In the genomic region with DNA sequence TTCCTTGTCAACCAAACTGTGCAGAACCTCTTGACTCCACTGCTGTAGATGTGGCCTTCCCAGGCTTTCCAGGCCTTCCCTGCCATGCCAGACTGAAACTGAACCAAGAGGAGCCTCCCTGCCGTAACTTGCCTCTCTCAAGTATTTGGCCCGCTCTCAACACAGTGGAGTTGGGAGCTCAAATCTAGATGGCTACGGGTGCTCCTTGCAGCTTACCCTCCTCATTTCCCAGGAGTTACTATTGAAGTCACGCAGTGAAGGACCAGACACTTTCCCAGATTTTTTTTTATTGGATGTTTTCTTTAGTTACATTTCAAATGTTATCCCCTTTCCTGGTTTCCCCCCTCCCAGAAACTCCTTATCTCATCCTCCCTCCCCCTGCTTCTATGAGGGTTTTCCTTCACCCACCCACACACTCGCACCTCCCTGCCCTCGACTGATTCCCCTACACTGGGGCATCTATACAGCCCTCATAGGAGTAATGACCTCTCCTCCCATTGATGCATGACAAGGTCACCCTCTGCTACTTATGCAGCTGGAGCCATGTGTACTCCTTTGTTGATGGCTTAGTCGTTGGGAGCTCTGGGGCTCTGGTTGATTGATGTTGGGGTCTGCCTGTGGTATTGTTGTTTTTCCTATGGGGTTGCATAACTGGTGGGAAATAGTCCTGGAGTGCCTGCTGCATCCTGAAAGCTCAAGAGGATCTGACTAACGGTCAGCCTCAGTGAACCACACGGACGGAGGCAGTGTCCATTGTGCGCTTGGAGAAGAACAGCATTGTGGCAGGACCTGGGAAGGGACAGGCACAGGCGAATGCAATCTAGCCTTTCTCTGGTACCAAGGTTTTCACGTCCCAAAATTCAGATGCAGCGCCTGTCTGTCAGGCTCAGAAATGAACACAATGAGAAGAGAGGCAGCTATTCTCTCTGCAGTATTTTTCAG, we compare ENCODE assay signal across 18 mouse cellular contexts.
DNase-seq lines count a peak whose midpoint lies in the region; ATAC-seq and TF ChIP-seq lines count a peak whose summit lies in the region.
"Had no signal": no experiment of that assay in that cellular context is flagged by ENCODE, and none has a peak within 500 bp of the region (broad histone marks: within the 10 kb centered on the region; RNA-seq: fewer than 3 reads in every experiment).

No protein-coding gene starts in this region.

- 48% methylated on average over 14 of the region's 14 CpGs for WGBS in kidney, embryonic 15.5 days
- WGBS in kidney, adult 2 months: 56% methylated on average over 14 of the region's 14 CpGs
- WGBS in hindbrain, embryonic 13.5 days: 38% methylated on average over 14 of the region's 14 CpGs
- 41% methylated on average over 14 of the region's 14 CpGs for WGBS in midbrain, embryonic 15.5 days

- no peak for TF ChIP-seq CTCF in kidney, adult 2 months (conservative IDR thresholded peaks at IDR 0.05; ENCODE audit: insufficient read depth, insufficient read length, low read depth, low read length)

- ATAC-seq in kidney, embryonic 15.5 days (replicated peaks; ENCODE audit: low FRiP score): 0 out of 2 replicates have a peak, but pooled peaks have one; percentile 49
- no peak for ATAC-seq in hindbrain, embryonic 13.5 days (ENCODE audit: low FRiP score)
- no peak for ATAC-seq in midbrain, embryonic 15.5 days (replicated peaks)
- ATAC-seq: lung, postnatal 0 days; Patski had no signal

- H3K9me3 ChIP-seq in kidney, embryonic 15.5 days (replicated peaks): no peaks in the 10 kb centered on the region
- no peaks in the 10 kb centered on the region for H3K9me3 ChIP-seq in hindbrain, embryonic 13.5 days
- H3K9me3 ChIP-seq in midbrain, embryonic 15.5 days: no peaks in the 10 kb centered on the region
- H3K9me3 ChIP-seq: heart, embryonic 15.5 days; hindbrain, embryonic 15.5 days; liver, embryonic 15.5 days had no signal

- H3K9ac ChIP-seq in kidney, embryonic 15.5 days: no peak overlapping the region
- H3K9ac ChIP-seq in hindbrain, embryonic 13.5 days: no peak overlapping the region
- 0 out of 2 replicates have a peak overlapping the region, but pooled peaks have one; percentile 20 for H3K9ac ChIP-seq in midbrain, embryonic 15.5 days
- H3K9ac ChIP-seq: heart, embryonic 15.5 days; hindbrain, embryonic 15.5 days; liver, embryonic 15.5 days had no signal

- no peak for DNase-seq in kidney, adult 2 months
- peak; percentile 39 for DNase-seq in embryo, embryonic 11 days
- DNase-seq in urinary bladder, postnatal 36 days (ENCODE audit: low spot score in 2 of 2): no peak
- no peak for DNase-seq in thymus, postnatal 10 days (ENCODE audit: low spot score in 2 of 2)
- DNase-seq: adrenal gland, postnatal 25 days; cerebellum, adult 8-10 months; heart, adult 18-20 months; kidney, adult 8-10 months; layer of hippocampus, adult 9-11 months had no signal

- no peak overlapping the region for H3K4me3 ChIP-seq in kidney, embryonic 15.5 days (replicated peaks)
- no peak overlapping the region for H3K4me3 ChIP-seq in kidney, adult 2 months (ENCODE audit: insufficient read depth, low read depth, low read length)
- H3K4me3 ChIP-seq in hindbrain, embryonic 13.5 days: no peak overlapping the region
- no peak overlapping the region for H3K4me3 ChIP-seq in midbrain, embryonic 15.5 days
- H3K4me3 ChIP-seq: heart, embryonic 15.5 days; hindbrain, embryonic 15.5 days; liver, embryonic 15.5 days; myocyte had no signal

- no peak for TF ChIP-seq POLR2A in kidney, adult 2 months (IDR thresholded peaks at IDR 0.05; ENCODE audit: low read depth, low read length)

- no peak overlapping the region for H3K4me2 ChIP-seq in kidney, embryonic 15.5 days
- no peak overlapping the region for H3K4me2 ChIP-seq in hindbrain, embryonic 13.5 days
- H3K4me2 ChIP-seq in midbrain, embryonic 15.5 days: no peak overlapping the region
- H3K4me2 ChIP-seq: heart, embryonic 15.5 days; hindbrain, embryonic 15.5 days; liver, embryonic 15.5 days had no signal

- H3K36me3 ChIP-seq in kidney, embryonic 15.5 days: no peaks in the 10 kb centered on the region
- no peaks in the 10 kb centered on the region for H3K36me3 ChIP-seq in kidney, adult 2 months (ENCODE audit: control insufficient read depth, insufficient read depth, low read length)
- no peaks in the 10 kb centered on the region for H3K36me3 ChIP-seq in hindbrain, embryonic 13.5 days
- H3K36me3 ChIP-seq in midbrain, embryonic 15.5 days (replicated peaks): no peaks in the 10 kb centered on the region
- H3K36me3 ChIP-seq: heart, embryonic 15.5 days; hindbrain, embryonic 15.5 days; liver, embryonic 15.5 days had no signal

- H3K4me1 ChIP-seq in kidney, embryonic 15.5 days: 0 out of 2 replicates have a peak, but pooled peaks cover 6% of the 10 kb centered on the region
- H3K4me1 ChIP-seq in kidney, adult 2 months (ENCODE audit: control insufficient read depth, insufficient read depth, low read length): no peaks in the 10 kb centered on the region
- peaks cover 12% of the 10 kb centered on the region for H3K4me1 ChIP-seq in hindbrain, embryonic 13.5 days (replicated peaks)
- peaks cover 9% of the 10 kb centered on the region; the same call in 1 of the 2 replicates for H3K4me1 ChIP-seq in midbrain, embryonic 15.5 days
- H3K4me1 ChIP-seq: heart, embryonic 15.5 days; liver, embryonic 15.5 days had no signal

- no peaks in the 10 kb centered on the region for H3K27me3 ChIP-seq in kidney, embryonic 15.5 days
- no peaks in the 10 kb centered on the region for H3K27me3 ChIP-seq in kidney, adult 2 months (replicated peaks; ENCODE audit: control insufficient read depth, insufficient read depth, low read length)
- H3K27me3 ChIP-seq in hindbrain, embryonic 13.5 days: 0 out of 2 replicates have a peak, but pooled peaks cover 2% of the 10 kb centered on the region
- H3K27me3 ChIP-seq in midbrain, embryonic 15.5 days (replicated peaks): no peaks in the 10 kb centered on the region
- H3K27me3 ChIP-seq: heart, embryonic 15.5 days; hindbrain, embryonic 15.5 days; liver, embryonic 15.5 days; Patski had no signal

- H3K27ac ChIP-seq in kidney, embryonic 15.5 days: no peak overlapping the region
- H3K27ac ChIP-seq in kidney, adult 2 months (ENCODE audit: insufficient read depth, low read depth, low read length): no peak overlapping the region
- H3K27ac ChIP-seq in hindbrain, embryonic 13.5 days: peak overlapping the region; percentile 35
- H3K27ac ChIP-seq in midbrain, embryonic 15.5 days: 0 out of 2 replicates have a peak overlapping the region, but pooled peaks have one; percentile 29
- H3K27ac ChIP-seq: heart, embryonic 15.5 days; hindbrain, embryonic 15.5 days; liver, embryonic 15.5 days had no signal

Comparison
In these comparisons a context has a peak if more than half of its experiments do, and no peak if none do; other contexts are left out.
1. H3K27ac ChIP-seq: peak in hindbrain, embryonic 13.5 days (single experiment) and midbrain, embryonic 15.5 days (single experiment); none in kidney, embryonic 15.5 days (single experiment) and kidney, adult 2 months (single experiment).